Comparison of ENCODE assay signal across 33 mouse cellular contexts in the genomic region with DNA sequence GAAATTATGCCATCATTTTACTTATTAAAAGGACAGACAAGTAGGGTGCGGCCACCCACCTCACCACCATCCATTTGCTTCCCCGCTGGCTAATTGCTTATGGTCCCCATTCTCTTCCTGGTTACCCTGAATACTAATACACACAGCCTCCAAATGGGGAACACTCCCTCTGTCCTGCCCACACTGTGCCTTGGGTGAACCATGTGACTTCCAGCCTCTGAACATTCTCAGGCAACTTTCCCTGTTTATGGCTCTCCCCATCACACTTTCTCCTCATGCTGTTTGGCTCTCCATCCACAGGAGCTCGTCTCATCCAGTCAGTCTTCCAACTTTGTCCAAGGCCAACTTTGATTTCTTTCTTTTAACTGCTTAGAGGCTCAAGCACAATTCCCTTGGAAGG.
DNase-seq lines count a peak whose midpoint lies in the region; ATAC-seq and TF ChIP-seq lines count a peak whose summit lies in the region.
"Had no signal": no experiment of that assay in that cellular context is flagged by ENCODE, and none has a peak within 500 bp of the region (broad histone marks: within the 10 kb centered on the region; RNA-seq: fewer than 3 reads in every experiment).

No protein-coding gene starts in this region.

- TF ChIP-seq EP300 in stomach, postnatal 0 days (optimal IDR thresholded peaks at IDR 0.05) = no peak

- no peaks in the 10 kb centered on the region for H3K36me3 ChIP-seq in intestine, embryonic 15.5 days
- no peaks in the 10 kb centered on the region for H3K36me3 ChIP-seq in liver, embryonic 13.5 days
- no peaks in the 10 kb centered on the region for H3K36me3 ChIP-seq in stomach, postnatal 0 days (ENCODE audit: control insufficient read depth, insufficient read depth, low read length)
- no peaks in the 10 kb centered on the region for H3K36me3 ChIP-seq in forebrain, embryonic 13.5 days (ENCODE audit: poor library complexity, severe bottlenecking)
- H3K36me3 ChIP-seq: embryonic facial prominence, embryonic 13.5 days; G1E; heart, embryonic 13.5 days; hindbrain, embryonic 12.5 days; limb, embryonic 12.5 days had no signal

- 72% methylated on average over 3 of the region's 3 CpGs for whole genome bisulfite sequencing in lung, adult 2 months
- WGBS in intestine, embryonic 15.5 days = 58% methylated on average over 3 of the region's 3 CpGs
- 54% methylated on average over 3 of the region's 3 CpGs for WGBS in liver, embryonic 13.5 days (ENCODE audit: insufficient replicate concordance)
- WGBS in stomach, postnatal 0 days = 70% methylated on average over 3 of the region's 3 CpGs
- WGBS in forebrain, embryonic 13.5 days = 53% methylated on average over 3 of the region's 3 CpGs

- no peak overlapping the region for H3K9ac ChIP-seq in intestine, embryonic 15.5 days
- H3K9ac ChIP-seq in liver, embryonic 13.5 days = no peak overlapping the region
- no peak overlapping the region for H3K9ac ChIP-seq in stomach, postnatal 0 days (ENCODE audit: low read length)
- H3K9ac ChIP-seq in forebrain, embryonic 13.5 days = no peak overlapping the region
- H3K9ac ChIP-seq: embryonic facial prominence, embryonic 13.5 days; heart, embryonic 13.5 days; hindbrain, embryonic 12.5 days; limb, embryonic 12.5 days; liver, embryonic 14.5 days had no signal

- peak; percentile 47 for DNase-seq in lung, postnatal 36 days
- DNase-seq in lung, adult 2 months = no peak
- no peak for DNase-seq in liver, embryonic 13.5 days
- DNase-seq in stomach, postnatal 0 days (ENCODE audit: low spot score) = no peak
- DNase-seq in cerebellum, postnatal 14 days = no peak
- DNase-seq: adrenal gland, postnatal 25 days; B cell, adult 2 months; cerebellum, adult 11-12 months; cerebellum, adult 9-11 months; gastrocnemius, postnatal 14 days; heart, adult 2 months; heart, postnatal 10 days; kidney, adult 11 months; kidney, postnatal 14 days; lung, postnatal 4 days; right cerebral cortex, adult 18-20 months; spleen, adult 18-20 months; thymus, adult 18-20 months; thymus, postnatal 25 days had no signal

- no peak overlapping the region for H3K4me2 ChIP-seq in intestine, embryonic 15.5 days (replicated peaks)
- H3K4me2 ChIP-seq in liver, embryonic 13.5 days = no peak overlapping the region
- H3K4me2 ChIP-seq in stomach, postnatal 0 days (replicated peaks; ENCODE audit: low read depth) = no peak overlapping the region
- no peak overlapping the region for H3K4me2 ChIP-seq in forebrain, embryonic 13.5 days
- H3K4me2 ChIP-seq: embryonic facial prominence, embryonic 13.5 days; heart, embryonic 13.5 days; hindbrain, embryonic 12.5 days; limb, embryonic 12.5 days; midbrain, embryonic 11.5 days had no signal

- no peaks in the 10 kb centered on the region for H3K9me3 ChIP-seq in intestine, embryonic 15.5 days
- no peaks in the 10 kb centered on the region for H3K9me3 ChIP-seq in liver, embryonic 13.5 days (replicated peaks)
- no peaks in the 10 kb centered on the region for H3K9me3 ChIP-seq in stomach, postnatal 0 days (ENCODE audit: control insufficient read depth, low read length)
- H3K9me3 ChIP-seq in forebrain, embryonic 13.5 days (replicated peaks) = no peaks in the 10 kb centered on the region
- H3K9me3 ChIP-seq: embryonic facial prominence, embryonic 13.5 days; heart, embryonic 13.5 days; hindbrain, embryonic 12.5 days; limb, embryonic 12.5 days had no signal

- peaks cover 10% of the 10 kb centered on the region for H3K4me1 ChIP-seq in lung, adult 2 months (ENCODE audit: control insufficient read depth, insufficient read depth, low read length)
- peaks cover 18% of the 10 kb centered on the region for H3K4me1 ChIP-seq in intestine, embryonic 15.5 days (replicated peaks)
- H3K4me1 ChIP-seq in liver, embryonic 13.5 days (replicated peaks) = peaks cover 44% of the 10 kb centered on the region
- peaks cover 9% of the 10 kb centered on the region for H3K4me1 ChIP-seq in stomach, postnatal 0 days (replicated peaks; ENCODE audit: control insufficient read depth, insufficient read depth)
- peaks cover 42% of the 10 kb centered on the region for H3K4me1 ChIP-seq in forebrain, embryonic 13.5 days

- ATAC-seq in intestine, embryonic 15.5 days = peak; percentile 73
- ATAC-seq in liver, embryonic 13.5 days (ENCODE audit: low read depth) = peak; percentile 49
- ATAC-seq in stomach, postnatal 0 days (ENCODE audit: low FRiP score, low TSS enrichment) = 0 out of 2 replicates have a peak, but pooled peaks have one; percentile 35
- no peak for ATAC-seq in forebrain, embryonic 13.5 days
- ATAC-seq: hindbrain, postnatal 0 days; midbrain, embryonic 16.5 days; Patski had no signal

- H3K27ac ChIP-seq in intestine, embryonic 15.5 days = no peak overlapping the region
- H3K27ac ChIP-seq in liver, embryonic 13.5 days = no peak overlapping the region
- no peak overlapping the region for H3K27ac ChIP-seq in stomach, postnatal 0 days (replicated peaks)
- H3K27ac ChIP-seq in forebrain, embryonic 13.5 days = no peak overlapping the region
- H3K27ac ChIP-seq: embryonic facial prominence, embryonic 13.5 days; heart, adult 2 months; heart, embryonic 13.5 days; hindbrain, embryonic 12.5 days; hindbrain, postnatal 0 days; left cerebral cortex, adult 2 months; limb, embryonic 12.5 days; liver, embryonic 14.5 days had no signal

- no peaks in the 10 kb centered on the region for H3K27me3 ChIP-seq in intestine, embryonic 15.5 days (replicated peaks)
- H3K27me3 ChIP-seq in liver, embryonic 13.5 days = no peaks in the 10 kb centered on the region
- H3K27me3 ChIP-seq in stomach, postnatal 0 days (ENCODE audit: control insufficient read depth, insufficient read depth, low read length) = no peaks in the 10 kb centered on the region
- H3K27me3 ChIP-seq in forebrain, embryonic 13.5 days = peaks cover 14% of the 10 kb centered on the region
- H3K27me3 ChIP-seq: embryonic facial prominence, embryonic 13.5 days; heart, embryonic 13.5 days; hindbrain, embryonic 12.5 days; limb, embryonic 12.5 days; Patski had no signal

- H3K4me3 ChIP-seq in lung, adult 2 months (replicated peaks; ENCODE audit: extremely low read depth, low read depth, low read length) = no peak overlapping the region
- H3K4me3 ChIP-seq in intestine, embryonic 15.5 days (replicated peaks) = no peak overlapping the region
- H3K4me3 ChIP-seq in liver, embryonic 13.5 days (replicated peaks) = no peak overlapping the region
- no peak overlapping the region for H3K4me3 ChIP-seq in stomach, postnatal 0 days (ENCODE audit: low read depth, low read length)
- no peak overlapping the region for H3K4me3 ChIP-seq in forebrain, embryonic 13.5 days
- H3K4me3 ChIP-seq: embryonic facial prominence, embryonic 13.5 days; erythroblast, embryonic 14.5 days; heart, adult 2 months; heart, embryonic 13.5 days; hindbrain, embryonic 12.5 days; left cerebral cortex, adult 2 months; limb, embryonic 12.5 days had no signal

- no peak for TF ChIP-seq POLR2A in lung, adult 2 months (IDR thresholded peaks at IDR 0.05; ENCODE audit: borderline replicate concordance, extremely low read depth, low read depth, low read length)

- TF ChIP-seq CTCF in lung, adult 2 months (IDR thresholded peaks at IDR 0.05; ENCODE audit: insufficient read depth, low read length) = no peak
- TF ChIP-seq CTCF in stomach, postnatal 0 days (IDR thresholded peaks at IDR 0.05; ENCODE audit: low read depth) = no peak
